Mouse (Mus musculus) neutrophil, adult 5-6 weeks (primary cell): ENCODE results near the gene Olfr667. TPM values are rescaled to one million over a fixed set of nuclear protein-coding genes. Genes with fewer than 3 reads are reported as not detected.

ENCODE experiments used
- ATAC-seq: fragments of 151-379, 151-347 bp; 2 replicates; pipeline ENCODE4 v1.8.0; 2017; ENCODE audit warnings: mild to moderate bottlenecking, moderate TSS enrichment; ENCODE audit not compliant: insufficient number of reproducible peaks, poor library complexity, low FRiP score, severe bottlenecking; ENCODE audit errors: extremely low read depth
- total RNA-seq: library from RNA; stranded (forward); fragments of 200-1000 nt; gene quantifications from 2 replicates; pipeline ENCODE4 v1.2.3, GENCODE M21; 2017

Olfr667 gene
- not detected in 2 replicates for total RNA-seq

- ATAC-seq: no peak
Measured at GRCm38 (mm10) chr7:104921382-104921781, at the start of gene Olfr667. Olfr667 (minus strand) TSS chr7:104921482.

- ATAC-seq: no peak
Measured at GRCm38 (mm10) chr7:104962520-104962919, 41.2 kb upstream of the Olfr667 start, which contains the start of gene Olfr670. Olfr670 (minus strand) TSS chr7:104962620.

- peak; percentile 75; the same call in 1 of the 2 replicates for ATAC-seq
Measured at GRCm38 (mm10) chr7:104950234-104950633, 29.0 kb upstream of the Olfr667 start.

GRCm38 (mm10) chr7:104933940-104934339 lies 12.7 kb upstream of the Olfr667 start, which contains the start of gene Olfr669:
Olfr669 (plus strand) TSS chr7:104934240.
- ATAC-seq: no peak

GRCm38 (mm10) chr7:104927957-104928356 lies 6.7 kb upstream of the Olfr667 start, which contains the start of gene Olfr668:
Olfr668 (minus strand) TSS chr7:104928057.
- no peak for ATAC-seq

GRCm38 (mm10) chr7:104895852-104896251 lies 25.4 kb downstream of the Olfr667 start, which contains the start of gene Olfr666:
Olfr666 (minus strand) TSS chr7:104895952.
- no peak for ATAC-seq

GRCm38 (mm10) chr7:104877731-104878130 lies 43.6 kb downstream of the Olfr667 start, which contains the start of gene Olfr665:
Olfr665 (plus strand) TSS chr7:104878031.
- ATAC-seq: no peak

Other genes starting within 250 kb of the Olfr667 start
- gene Olfr661, start 235.0 kb downstream of the Olfr667 start, total RNA-seq: not detected in 2 replicates
- not detected in 2 replicates for gene Usp17le, start 144.0 kb downstream of the Olfr667 start, total RNA-seq
- not detected in 2 replicates for gene Usp17lb, start 78.9 kb downstream of the Olfr667 start, total RNA-seq
- gene Usp17la, start 64.5 kb downstream of the Olfr667 start, total RNA-seq: not detected in 2 replicates
- gene Olfr665, start 43.5 kb downstream of the Olfr667 start, total RNA-seq: 0.12 TPM in 1 of 2 replicates, not detected in the other
- gene Olfr666, start 25.5 kb downstream of the Olfr667 start, total RNA-seq: 0.70 TPM in 1 of 2 replicates, not detected in the other
- 0.12 TPM in 1 of 2 replicates, not detected in the other for gene Olfr668, start 6.6 kb upstream of the Olfr667 start, total RNA-seq
- 0.35 TPM in 1 of 2 replicates, not detected in the other for gene Olfr669, start 12.8 kb upstream of the Olfr667 start, total RNA-seq
- not detected in 2 replicates for gene Olfr670, start 41.1 kb upstream of the Olfr667 start, total RNA-seq
- not detected in 2 replicates for gene Olfr671, start 57.6 kb upstream of the Olfr667 start, total RNA-seq
- gene Olfr672, start 80.5 kb upstream of the Olfr667 start, total RNA-seq: not detected in 2 replicates
- not detected in 2 replicates for gene Olfr675, start 107.0 kb upstream of the Olfr667 start, total RNA-seq
- gene Olfr676, start 111.2 kb upstream of the Olfr667 start, total RNA-seq: not detected in 2 replicates
- gene Olfr677, start 129.9 kb upstream of the Olfr667 start, total RNA-seq: not detected in 2 replicates
- 0.23 TPM in 1 of 2 replicates, not detected in the other for gene Olfr678, start 143.0 kb upstream of the Olfr667 start, total RNA-seq
- not detected in 2 replicates for gene Olfr679, start 159.7 kb upstream of the Olfr667 start, total RNA-seq
- not detected in 2 replicates for gene Olfr680-ps1, start 171.3 kb upstream of the Olfr667 start, total RNA-seq
- not detected in 2 replicates for gene Olfr681, start 195.4 kb upstream of the Olfr667 start, total RNA-seq
- gene Olfr683, start 225.5 kb upstream of the Olfr667 start, total RNA-seq: not detected in 2 replicates
- 0.25 TPM in 1 of 2 replicates, not detected in the other for gene Olfr684, start 242.2 kb upstream of the Olfr667 start, total RNA-seq